Mouse (Mus musculus) megakaryocyte, embryonic 14.5 days (primary cell): ENCODE results near the gene Slc30a9.

ENCODE experiments used
- FLI1 ChIP-seq: IDR thresholded peaks from 2 replicates; pipeline ENCODE4 v1.6.1; 2012; ENCODE audit warnings: low read length, inconsistent platforms, mixed read lengths
- GATA1 ChIP-seq: IDR thresholded peaks from 3 replicates; pipeline ENCODE4 v1.6.1; 2012; ENCODE audit warnings: mixed read lengths, low read length, inconsistent platforms, borderline replicate concordance

DNA sequence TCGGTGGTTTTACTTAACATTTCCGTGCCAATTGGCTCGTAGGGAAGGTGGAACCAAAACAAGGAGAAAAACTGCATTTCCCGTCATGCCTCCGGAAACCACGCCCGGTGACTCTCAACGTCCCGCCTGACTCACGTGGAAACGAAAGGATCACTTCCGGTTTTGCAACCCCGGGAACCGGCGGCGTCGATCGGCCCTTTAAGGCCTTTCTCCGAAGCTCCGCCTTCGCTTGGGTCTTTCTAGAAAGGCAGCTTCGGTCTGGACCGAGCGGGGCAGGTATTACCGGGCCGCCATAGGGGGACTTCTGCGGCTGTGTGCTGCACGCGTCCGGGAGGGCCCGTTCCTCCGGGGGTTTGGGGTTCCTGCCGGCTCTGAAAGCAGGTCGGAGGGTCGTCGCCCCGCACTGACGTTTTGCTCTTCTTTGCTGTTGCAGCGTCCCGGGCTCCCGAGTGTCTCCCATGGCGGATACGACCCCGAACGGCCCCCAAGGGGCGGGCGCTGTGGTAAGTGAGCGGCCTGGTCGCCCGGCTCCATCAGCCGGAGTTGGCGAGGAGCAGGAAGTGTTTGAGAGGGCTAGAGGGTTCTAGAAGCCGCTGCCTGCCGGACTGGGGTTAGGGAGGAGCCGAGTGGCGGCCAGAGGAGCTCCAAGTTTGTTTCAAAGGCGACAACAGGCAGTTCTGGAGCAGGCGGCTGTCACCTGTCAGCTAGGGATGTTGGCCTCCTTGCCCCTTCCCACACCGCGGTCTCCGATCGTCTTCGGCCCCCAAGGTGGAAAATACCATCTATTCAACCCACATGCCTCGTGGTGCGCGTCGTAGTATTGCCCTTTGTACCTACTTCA lies 46.0 kb upstream of the Slc30a9 start, which contains the start of gene Tmem33:
- TF ChIP-seq GATA1 (no peak), FLI1 (peak; percentile 97)
